Mouse (Mus musculus) megakaryocyte-erythroid progenitor cell, adult 5-6 weeks (primary cell): ENCODE results near the gene Yrdc. TPM values are rescaled to one million over a fixed set of nuclear protein-coding genes. Genes with fewer than 3 reads are reported as not detected.

Experiments used
- total RNA-seq, 2 experiments: library from RNA; stranded (forward) in 1 of 2; stranded (reverse) in 1 of 2; fragments of 200-1000, 215-1000 nt in 1 of 2; fragments of >200 nt in 1 of 2; fragmentation: Nextera tagmentation in 1 of 2; gene quantifications; 2 replicates each; pipeline ENCODE4 v1.2.3; 2014 to 2017

Yrdc gene
- total RNA-seq, 2 experiments from 2014 or later: 15.5 to 62.2 TPM

Other genes starting within 250 kb of the Yrdc start
- not detected in 2 replicates for gene 3100002H09Rik, start 239.9 kb upstream of the Yrdc start, total RNA-seq (2014; fragmentation: Nextera tagmentation)
- gene 3100002H09Rik, start 239.9 kb upstream of the Yrdc start, total RNA-seq (2017): not detected in 2 replicates
- gene Pou3f1, start 193.9 kb upstream of the Yrdc start, total RNA-seq (2014; fragmentation: Nextera tagmentation): not detected in 2 replicates
- gene Pou3f1, start 193.9 kb upstream of the Yrdc start, total RNA-seq (2017): 0.23 TPM in 1 of 2 replicates, not detected in the other
- gene Utp11, start 157.1 kb upstream of the Yrdc start, total RNA-seq (2014; fragmentation: Nextera tagmentation): 54.9 and 55.0 TPM in 2 replicates
- gene Utp11, start 157.1 kb upstream of the Yrdc start, total RNA-seq (2017): 101 and 103 TPM in 2 replicates
- gene Fhl3, start 150.0 kb upstream of the Yrdc start, total RNA-seq (2014; fragmentation: Nextera tagmentation): 3.3 and 5.3 TPM in 2 replicates
- gene Fhl3, start 150.0 kb upstream of the Yrdc start, total RNA-seq (2017): 0.42 and 4.1 TPM in 2 replicates
- 99.2 and 101 TPM in 2 replicates for gene Sf3a3, start 135.9 kb upstream of the Yrdc start, total RNA-seq (2014; fragmentation: Nextera tagmentation)
- gene Sf3a3, start 135.9 kb upstream of the Yrdc start, total RNA-seq (2017): 208 and 222 TPM in 2 replicates
- gene Inpp5b, start 108.8 kb upstream of the Yrdc start, total RNA-seq (2014; fragmentation: Nextera tagmentation): 77.5 and 89.7 TPM in 2 replicates
- 43.6 and 56.5 TPM in 2 replicates for gene Inpp5b, start 108.8 kb upstream of the Yrdc start, total RNA-seq (2017)
- 38.3 and 50.7 TPM in 2 replicates for gene Mtf1, start 48.6 kb upstream of the Yrdc start, total RNA-seq (2014; fragmentation: Nextera tagmentation)
- 35.2 and 44.4 TPM in 2 replicates for gene Mtf1, start 48.6 kb upstream of the Yrdc start, total RNA-seq (2017)
- gene 1110065P20Rik, start 517 bp downstream of the Yrdc start, total RNA-seq (2014; fragmentation: Nextera tagmentation): 11.8 and 14.4 TPM in 2 replicates
- 1.5 and 4.2 TPM in 2 replicates for gene 1110065P20Rik, start 517 bp downstream of the Yrdc start, total RNA-seq (2017)
- not detected in 2 replicates for gene Maneal, start 11.5 kb downstream of the Yrdc start, total RNA-seq (2014; fragmentation: Nextera tagmentation)
- 0.19 TPM in 1 of 2 replicates, not detected in the other for gene Maneal, start 11.5 kb downstream of the Yrdc start, total RNA-seq (2017)
- gene Epha10, start 30.2 kb downstream of the Yrdc start, total RNA-seq (2014; fragmentation: Nextera tagmentation): not detected in 2 replicates
- not detected in 2 replicates for gene Epha10, start 30.2 kb downstream of the Yrdc start, total RNA-seq (2017)
- gene 9930104L06Rik, start 86.4 kb downstream of the Yrdc start, total RNA-seq (2014; fragmentation: Nextera tagmentation): 15.7 and 24.8 TPM in 2 replicates
- 10.1 and 19.5 TPM in 2 replicates for gene 9930104L06Rik, start 86.4 kb downstream of the Yrdc start, total RNA-seq (2017)
- 84.8 and 93.5 TPM in 2 replicates for gene Cdca8, start 88.6 kb downstream of the Yrdc start, total RNA-seq (2014; fragmentation: Nextera tagmentation)
- gene Cdca8, start 88.6 kb downstream of the Yrdc start, total RNA-seq (2017): 121 and 127 TPM in 2 replicates
- not detected in 2 replicates for gene Rspo1, start 135.8 kb downstream of the Yrdc start, total RNA-seq (2014; fragmentation: Nextera tagmentation)
- not detected in 2 replicates for gene Rspo1, start 135.8 kb downstream of the Yrdc start, total RNA-seq (2017)
- gene Gnl2, start 165.9 kb downstream of the Yrdc start, total RNA-seq (2014; fragmentation: Nextera tagmentation): 98.8 and 99.5 TPM in 2 replicates
- gene Gnl2, start 165.9 kb downstream of the Yrdc start, total RNA-seq (2017): 228 and 279 TPM in 2 replicates
- gene Dnali1, start 215.0 kb downstream of the Yrdc start, total RNA-seq (2014; fragmentation: Nextera tagmentation): not detected in 2 replicates
- gene Dnali1, start 215.0 kb downstream of the Yrdc start, total RNA-seq (2017): not detected in 2 replicates
- gene Snip1, start 216.0 kb downstream of the Yrdc start, total RNA-seq (2014; fragmentation: Nextera tagmentation): 25.4 and 26.1 TPM in 2 replicates
- gene Snip1, start 216.0 kb downstream of the Yrdc start, total RNA-seq (2017): 32.2 and 33.6 TPM in 2 replicates
- gene Meaf6, start 234.5 kb downstream of the Yrdc start, total RNA-seq (2014; fragmentation: Nextera tagmentation): 31.2 and 52.8 TPM in 2 replicates
- 34.5 and 49.7 TPM in 2 replicates for gene Meaf6, start 234.5 kb downstream of the Yrdc start, total RNA-seq (2017)